Mouse (Mus musculus) telencephalon, adult 2 months (tissue): Measurements from ENCODE around the gene Olfr1416.
"Not testable (repeated sequence)": the region's sequence is repeated elsewhere in the genome, so short reads cannot be mapped to it uniquely, and the experiment has no call there.

Source experiments
- DNase-seq: peaks from one replicate; pipeline ENCODE4 v3.0.0-alpha.2; 2011; ENCODE audit warnings: low read depth, low spot score

Gene Olfr1416

GRCm38 (mm10) chr1:92485013-92485412 lies at the start of gene Olfr1416:
Gene Olfr1416 (minus strand): TSS chr1:92485113.
- DNase-seq, result no peak

GRCm38 (mm10) chr1:92523764-92524163 lies 38.9 kb upstream of the Olfr1416 start:
- DNase-seq, result peak; percentile 10

GRCm38 (mm10) chr1:92521376-92521775 lies 36.5 kb upstream of the Olfr1416 start:
- DNase-seq, result peak; percentile 58

GRCm38 (mm10) chr1:92519046-92519445 lies 34.1 kb upstream of the Olfr1416 start:
- peak; percentile 75 for DNase-seq

GRCm38 (mm10) chr1:92518561-92518960 lies 33.6 kb upstream of the Olfr1416 start, which contains the start of gene Olfr1414:
Gene Olfr1414 (minus strand): TSS chr1:92518661.
- DNase-seq, result no peak

GRCm38 (mm10) chr1:92515390-92515789 lies 30.5 kb upstream of the Olfr1416 start:
- DNase-seq, result no peak

- DNase-seq, result not testable (repeated sequence)
Observed at GRCm38 (mm10) chr1:92511646-92512045, 26.7 kb upstream of the Olfr1416 start.

GRCm38 (mm10) chr1:92496001-92496400 lies 11.1 kb upstream of the Olfr1416 start, which contains the start of gene Olfr1415:
Gene Olfr1415 (minus strand): TSS chr1:92496101.
- DNase-seq, result no peak

- DNase-seq, result no peak
Observed at GRCm38 (mm10) chr1:92474066-92474578, 10.8 kb downstream of the Olfr1416 start.

- DNase-seq, result peak; percentile 88
Observed at GRCm38 (mm10) chr1:92473165-92474041, 11.5 kb downstream of the Olfr1416 start, which contains the start of gene Ndufa10. Gene Ndufa10 (minus strand): TSS chr1:92473860.

- no peak for DNase-seq
Observed at GRCm38 (mm10) chr1:92468891-92469290, 16.0 kb downstream of the Olfr1416 start.

- DNase-seq, result no peak
Observed at GRCm38 (mm10) chr1:92458416-92458815, 26.5 kb downstream of the Olfr1416 start.

GRCm38 (mm10) chr1:92457758-92458157 lies 27.2 kb downstream of the Olfr1416 start:
- DNase-seq, result no peak

GRCm38 (mm10) chr1:92453751-92454445 lies 31.0 kb downstream of the Olfr1416 start:
- no peak for DNase-seq

GRCm38 (mm10) chr1:92448293-92448692 lies 36.6 kb downstream of the Olfr1416 start:
- no peak for DNase-seq

GRCm38 (mm10) chr1:92441453-92442063 lies 43.4 kb downstream of the Olfr1416 start:
- no peak for DNase-seq

- DNase-seq, result no peak
Observed at GRCm38 (mm10) chr1:92440066-92440750, 44.7 kb downstream of the Olfr1416 start.

GRCm38 (mm10) chr1:92437678-92438271 lies 47.1 kb downstream of the Olfr1416 start:
- no peak for DNase-seq

GRCm38 (mm10) chr1:92436831-92437321 lies 48.0 kb downstream of the Olfr1416 start:
- DNase-seq, result no peak

GRCm38 (mm10) chr1:92434986-92435385 lies 49.9 kb downstream of the Olfr1416 start:
- no peak for DNase-seq

- no peak for DNase-seq
Observed at GRCm38 (mm10) chr1:92432791-92433190, 52.1 kb downstream of the Olfr1416 start.
